Mouse (Mus musculus) midbrain, embryonic 14.5 days (tissue): ENCODE measurements around the gene Paqr9. TPM values are rescaled to one million over a fixed set of nuclear protein-coding genes. Genes with fewer than 3 reads are reported as not detected.

Experiments used
- ATAC-seq: fragments of 200-750 bp; cut with Nextera tagmentation; 2 replicates; pipeline ENCODE4 v1.8.0; 2017; ENCODE audit warnings: moderate number of reproducible peaks, moderate library complexity; ENCODE audit not compliant: low FRiP score, low TSS enrichment
- DNase-seq: peaks from one replicate; pipeline ENCODE4 v3.0.0-alpha.2; 2015
- H3K27ac ChIP-seq: fragments of 300-500 bp; sonication (generic); replicated peaks from 2 replicates; pipeline ENCODE4 v1.5.1; 2014; ENCODE audit warnings: mild to moderate bottlenecking, low read depth, low read length, moderate library complexity
- H3K27me3 ChIP-seq: fragments of 300-500 bp; sonication (generic); 2 replicates; pipeline ENCODE4 v1.6.1; 2014; ENCODE audit warnings: low read length, control low read depth, mixed read lengths; ENCODE audit not compliant: control insufficient read depth, insufficient read depth
- H3K36me3 ChIP-seq: fragments of 300-500 bp; sonication (generic); 2 replicates; pipeline ENCODE4 v1.6.1; 2014; ENCODE audit warnings: low read length, control low read depth; ENCODE audit not compliant: control insufficient read depth, insufficient read depth
- H3K4me1 ChIP-seq: fragments of 300-500 bp; sonication (generic); 2 replicates; pipeline ENCODE4 v1.6.1; 2014; ENCODE audit warnings: mild to moderate bottlenecking, antibody characterized with exemption, low read length, control low read depth; ENCODE audit not compliant: control insufficient read depth, insufficient read depth
- H3K4me2 ChIP-seq: fragments of 300-500 bp; sonication (generic); 2 replicates; pipeline ENCODE4 v1.6.1; 2014; ENCODE audit warnings: mild to moderate bottlenecking, low read length, moderate library complexity
- H3K4me3 ChIP-seq: fragments of 300-500 bp; sonication (generic); replicated peaks from 2 replicates; pipeline ENCODE4 v1.5.1; 2014; ENCODE audit warnings: low read depth, low read length
- H3K9ac ChIP-seq: fragments of 300-500 bp; sonication (generic); replicated peaks from 2 replicates; pipeline ENCODE4 v1.6.1; 2014; ENCODE audit warnings: mild to moderate bottlenecking, low read length, moderate library complexity
- H3K9me3 ChIP-seq: fragments of 300-500 bp; sonication (generic); 2 replicates; pipeline ENCODE4 v1.6.1; 2016; ENCODE audit warnings: low read length, control low read depth, mixed read lengths; ENCODE audit not compliant: control insufficient read depth
- WGBS: fragments of 180-500 bp; shearing (Covaris S2); extraction: QIAGEN DNeasy Blood & Tissue Kit; methylation state at CpG from one replicate; pipeline ENCODE4 v1.1.7; 2014; 5-methylcytosine and 5-hydroxymethylcytosine counted together
- polyA plus RNA-seq: library from polyadenylated mRNA; unstranded; fragments of >200 nt; fragmentation: Nextera tagmentation; extraction: Ambion mirVana; gene quantifications from 2 replicates; pipeline ENCODE4 v1.2.1, GENCODE M21; 2014

The Paqr9 gene
- polyA plus RNA-seq, 1 experiment from 2014 or later: 4.7 TPM

- H3K4me2 ChIP-seq: no peak overlapping the region
- DNase-seq (no peak), ATAC-seq (no peak)
- H3K36me3 ChIP-seq: no peaks in the 10 kb centered on the region
- no peaks in the 10 kb centered on the region for H3K27me3 ChIP-seq
- no peaks in the 10 kb centered on the region for H3K9me3 ChIP-seq
- H3K4me3 ChIP-seq: no peak overlapping the region
- no peak overlapping the region for H3K27ac ChIP-seq
- H3K9ac ChIP-seq: no peak overlapping the region
- 85% methylated on average over 18 of the region's 18 CpGs for WGBS
- no peaks in the 10 kb centered on the region for H3K4me1 ChIP-seq
Observed at GRCm38 (mm10) chr9:95554231-95555221, 4.9 kb upstream of the Paqr9 start.

- no peak overlapping the region for H3K4me2 ChIP-seq
- no peak for DNase-seq
- no peak overlapping the region for H3K4me3 ChIP-seq
- 73% methylated on average over 5 of the region's 5 CpGs for WGBS
- no peaks in the 10 kb centered on the region for H3K36me3 ChIP-seq
- ATAC-seq: no peak
- no peaks in the 10 kb centered on the region for H3K9me3 ChIP-seq
- H3K27me3 ChIP-seq: peaks cover 5% of the 10 kb centered on the region; the same call in 1 of the 2 replicates
- H3K27ac ChIP-seq: no peak overlapping the region
- H3K4me1 ChIP-seq: peaks cover 3% of the 10 kb centered on the region
- no peak overlapping the region for H3K9ac ChIP-seq
Observed at GRCm38 (mm10) chr9:95555233-95555740, 4.2 kb upstream of the Paqr9 start.

- Histone ChIP-seq H3K4me2 (no peak overlapping the region), H3K4me3 (no peak overlapping the region), H3K9me3 (no peaks in the 10 kb centered on the region), H3K9ac (no peak overlapping the region), H3K36me3 (no peaks in the 10 kb centered on the region), H3K4me1 (peaks cover 9% of the 10 kb centered on the region), H3K27ac (no peak overlapping the region), H3K27me3 (peaks cover 13% of the 10 kb centered on the region)
- DNase-seq (no peak), ATAC-seq (no peak)
- WGBS: 95% methylated on average over 4 of the region's 4 CpGs
Observed at GRCm38 (mm10) chr9:95556067-95556512, 3.4 kb upstream of the Paqr9 start.

- ATAC-seq (no peak), DNase-seq (no peak)
- Histone ChIP-seq H3K27ac (no peak overlapping the region), H3K9ac (no peak overlapping the region), H3K9me3 (no peaks in the 10 kb centered on the region), H3K27me3 (peaks cover 27% of the 10 kb centered on the region), H3K4me1 (peaks cover 15% of the 10 kb centered on the region), H3K36me3 (no peaks in the 10 kb centered on the region), H3K4me2 (no peak overlapping the region), H3K4me3 (no peak overlapping the region)
- WGBS: 69% methylated on average over 6 of the region's 6 CpGs
Observed at GRCm38 (mm10) chr9:95557722-95558121, 1.7 kb upstream of the Paqr9 start.

GRCm38 (mm10) chr9:95558726-95559058, 765 bp upstream of the Paqr9 start:
- Histone ChIP-seq H3K27me3 (peaks cover 27% of the 10 kb centered on the region), H3K9ac (peak overlapping the region; percentile 82), H3K4me2 (peak overlapping the region; percentile 91), H3K4me1 (peaks cover 17% of the 10 kb centered on the region), H3K4me3 (peak overlapping the region; percentile 67), H3K9me3 (no peaks in the 10 kb centered on the region), H3K27ac (peak overlapping the region; percentile 83; the same call in 1 of the 2 replicates), H3K36me3 (no peaks in the 10 kb centered on the region)
- 7% methylated on average over 11 of the region's 11 CpGs for WGBS
- ATAC-seq (no peak), DNase-seq (peak; percentile 56)

GRCm38 (mm10) chr9:95559936-95560735, 679 bp downstream of the Paqr9 start:
- H3K9ac ChIP-seq: peak overlapping the region; percentile 82
- peak overlapping the region; percentile 91 for H3K4me2 ChIP-seq
- 12% methylated on average over 78 of the region's 78 CpGs for WGBS
- H3K4me3 ChIP-seq: peak overlapping the region; percentile 67
- no peaks in the 10 kb centered on the region for H3K36me3 ChIP-seq
- ATAC-seq (peak; percentile 62), DNase-seq (peak; percentile 78)
- H3K27me3 ChIP-seq: peaks cover 27% of the 10 kb centered on the region
- H3K27ac ChIP-seq: peak overlapping the region; percentile 83
- no peaks in the 10 kb centered on the region for H3K9me3 ChIP-seq
- peaks cover 17% of the 10 kb centered on the region for H3K4me1 ChIP-seq

GRCm38 (mm10) chr9:95564047-95564446, 4.6 kb downstream of the Paqr9 start:
- no peak overlapping the region for H3K9ac ChIP-seq
- no peak overlapping the region for H3K4me2 ChIP-seq
- 86% methylated on average over 4 of the region's 4 CpGs for WGBS
- no peak for DNase-seq
- H3K4me3 ChIP-seq: no peak overlapping the region
- no peaks in the 10 kb centered on the region for H3K36me3 ChIP-seq
- H3K9me3 ChIP-seq: no peaks in the 10 kb centered on the region
- no peak for ATAC-seq
- peaks cover 17% of the 10 kb centered on the region for H3K4me1 ChIP-seq
- no peak overlapping the region for H3K27ac ChIP-seq
- peaks cover 27% of the 10 kb centered on the region for H3K27me3 ChIP-seq

GRCm38 (mm10) chr9:95566394-95566793, 6.9 kb downstream of the Paqr9 start:
- H3K27me3 ChIP-seq: peaks cover 11% of the 10 kb centered on the region
- no peak overlapping the region for H3K27ac ChIP-seq
- DNase-seq (no peak), ATAC-seq (no peak)
- 0 out of 2 replicates have a peak, but pooled peaks cover 5% of the 10 kb centered on the region for H3K4me1 ChIP-seq
- 87% methylated on average over 10 of the region's 10 CpGs for WGBS
- H3K9ac ChIP-seq: no peak overlapping the region
- no peaks in the 10 kb centered on the region for H3K9me3 ChIP-seq
- H3K4me3 ChIP-seq: no peak overlapping the region
- H3K36me3 ChIP-seq: no peaks in the 10 kb centered on the region
- H3K4me2 ChIP-seq: no peak overlapping the region
